Mouse (Mus musculus): ENCODE results near the gene Rnf186.

DNA sequence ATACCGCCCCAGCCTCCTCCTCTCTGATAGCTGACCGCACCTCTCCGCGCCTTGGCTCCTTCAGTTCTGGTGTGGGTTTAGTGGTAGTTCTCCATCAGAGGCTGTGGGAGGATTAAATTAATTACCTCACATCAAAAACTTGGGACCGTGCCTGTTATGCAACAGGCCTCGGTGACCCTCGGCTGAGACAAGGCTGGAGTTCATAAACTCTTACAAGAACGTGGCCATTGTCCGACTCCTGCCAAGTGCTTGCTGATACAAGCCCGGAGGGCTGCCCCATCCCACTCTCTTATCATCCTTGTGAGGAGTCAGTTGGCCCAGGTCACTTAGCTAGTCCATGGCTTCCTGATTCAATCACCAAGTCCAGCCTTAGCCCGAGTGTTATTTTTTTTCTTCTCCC is 46.4 kb downstream of the Rnf186 start:
- no peak for TF ChIP-seq CTCF (IDR thresholded peaks at IDR 0.05; ENCODE audit: extremely low read depth, insufficient read length, insufficient replicate concordance, low read depth, low read length)
- no peak for TF ChIP-seq POLR2A (IDR thresholded peaks at IDR 0.05; ENCODE audit: low read depth, low read length)

Data from small intestine, adult 2 months (tissue).